ENCODE assay signal across 18 mouse cellular contexts in genomic region chr12:110077211-110077884, GRCm38 (mm10).
DNase-seq lines count a peak whose midpoint lies in the region; ATAC-seq and TF ChIP-seq lines count a peak whose summit lies in the region.
"Had no signal": no experiment of that assay in that cellular context is flagged by ENCODE, and none has a peak within 500 bp of the region (broad histone marks: within the 10 kb centered on the region; RNA-seq: fewer than 3 reads in every experiment).

No protein-coding gene starts in this region.

- no peak for DNase-seq in lung, embryonic 14.5 days
- DNase-seq in lung, adult 2 months = no peak
- peak; percentile 81 for DNase-seq in adrenal gland, postnatal 10 days
- peak; percentile 49 for DNase-seq in kidney, adult 9 months
- DNase-seq in ovary, postnatal 36 days (ENCODE audit: low spot score) = peak; percentile 22
- no peak for DNase-seq in thymus, adult 18-20 months
- no peak for DNase-seq in midbrain, embryonic 10.5 days (ENCODE audit: low spot score)
- DNase-seq: embryo, embryonic 11 days; midbrain, embryonic 14.5 days; right cerebral cortex, adult 18-20 months had no signal

- no peaks in the 10 kb centered on the region for H3K27me3 ChIP-seq in lung, embryonic 14.5 days (ENCODE audit: insufficient read depth, low read length)
- H3K27me3 ChIP-seq in midbrain, embryonic 10.5 days (ENCODE audit: low read depth, poor library complexity, severe bottlenecking) = no peaks in the 10 kb centered on the region
- no peaks in the 10 kb centered on the region for H3K27me3 ChIP-seq in heart, embryonic 12.5 days (replicated peaks)
- H3K27me3 ChIP-seq: liver, embryonic 12.5 days; neural tube, embryonic 12.5 days; Patski had no signal

- H3K36me3 ChIP-seq in lung, embryonic 14.5 days (ENCODE audit: insufficient read depth) = no peaks in the 10 kb centered on the region
- H3K36me3 ChIP-seq in midbrain, embryonic 10.5 days = no peaks in the 10 kb centered on the region
- no peaks in the 10 kb centered on the region for H3K36me3 ChIP-seq in heart, embryonic 12.5 days
- H3K36me3 ChIP-seq: heart, embryonic 10.5 days; liver, embryonic 12.5 days; neural tube, embryonic 12.5 days had no signal

- TF ChIP-seq POLR2A in lung, adult 2 months (IDR thresholded peaks at IDR 0.05; ENCODE audit: borderline replicate concordance, extremely low read depth, low read depth, low read length) = no peak

- no peak overlapping the region for H3K27ac ChIP-seq in lung, embryonic 14.5 days (ENCODE audit: low read depth)
- H3K27ac ChIP-seq in midbrain, embryonic 10.5 days (replicated peaks) = no peak overlapping the region
- no peak overlapping the region for H3K27ac ChIP-seq in heart, embryonic 12.5 days (ENCODE audit: poor library complexity, severe bottlenecking)
- H3K27ac ChIP-seq: heart, embryonic 10.5 days; left cerebral cortex, adult 2 months; liver, embryonic 12.5 days; neural tube, embryonic 12.5 days had no signal

- H3K9me3 ChIP-seq in lung, embryonic 14.5 days (ENCODE audit: low read depth, low read length) = no peaks in the 10 kb centered on the region
- H3K9me3 ChIP-seq in midbrain, embryonic 10.5 days (replicated peaks) = no peaks in the 10 kb centered on the region; the same call in 1 of the 2 replicates
- H3K9me3 ChIP-seq in heart, embryonic 12.5 days (replicated peaks) = peaks cover 3% of the 10 kb centered on the region; the same call in 1 of the 2 replicates
- H3K9me3 ChIP-seq: heart, embryonic 10.5 days; liver, embryonic 12.5 days; neural tube, embryonic 12.5 days had no signal

- no peak for TF ChIP-seq CTCF in lung, embryonic 14.5 days (IDR thresholded peaks at IDR 0.05; ENCODE audit: low read depth)
- TF ChIP-seq CTCF in lung, adult 2 months (IDR thresholded peaks at IDR 0.05; ENCODE audit: insufficient read depth, low read length) = no peak

- WGBS in lung, embryonic 14.5 days = 60% methylated on average over 6 of the region's 6 CpGs
- 58% methylated on average over 6 of the region's 6 CpGs for WGBS in lung, adult 2 months
- 84% methylated on average over 6 of the region's 6 CpGs for WGBS in midbrain, embryonic 10.5 days
- 58% methylated on average over 6 of the region's 6 CpGs for WGBS in heart, embryonic 12.5 days

- H3K4me2 ChIP-seq in lung, embryonic 14.5 days = no peak overlapping the region
- no peak overlapping the region for H3K4me2 ChIP-seq in heart, embryonic 12.5 days
- H3K4me2 ChIP-seq: liver, embryonic 12.5 days; neural tube, embryonic 12.5 days had no signal

- H3K9ac ChIP-seq in lung, embryonic 14.5 days = no peak overlapping the region
- no peak overlapping the region for H3K9ac ChIP-seq in heart, embryonic 12.5 days
- H3K9ac ChIP-seq: liver, embryonic 12.5 days; neural tube, embryonic 12.5 days had no signal

- 0 out of 2 replicates have a peak, but pooled peaks have one; percentile 22 for ATAC-seq in lung, embryonic 14.5 days (ENCODE audit: insufficient read depth)
- no peak for ATAC-seq in heart, embryonic 12.5 days (ENCODE audit: insufficient number of reproducible peaks, low FRiP score)
- ATAC-seq: intestine, postnatal 0 days; liver, embryonic 12.5 days; Patski had no signal

- H3K4me3 ChIP-seq in lung, embryonic 14.5 days (ENCODE audit: low read depth, low read length) = no peak overlapping the region
- H3K4me3 ChIP-seq in lung, adult 2 months (replicated peaks; ENCODE audit: extremely low read depth, low read depth, low read length) = no peak overlapping the region
- no peak overlapping the region for H3K4me3 ChIP-seq in midbrain, embryonic 10.5 days
- no peak overlapping the region for H3K4me3 ChIP-seq in heart, embryonic 12.5 days
- H3K4me3 ChIP-seq: erythroblast, embryonic 14.5 days; heart, embryonic 10.5 days; left cerebral cortex, adult 2 months; liver, embryonic 12.5 days; neural tube, embryonic 12.5 days had no signal

- H3K4me1 ChIP-seq in lung, embryonic 14.5 days (ENCODE audit: insufficient read depth) = 0 out of 2 replicates have a peak, but pooled peaks cover 3% of the 10 kb centered on the region
- H3K4me1 ChIP-seq in lung, adult 2 months (ENCODE audit: control insufficient read depth, insufficient read depth, low read length) = no peaks in the 10 kb centered on the region
- H3K4me1 ChIP-seq in midbrain, embryonic 10.5 days = peaks cover 8% of the 10 kb centered on the region; the same call in 1 of the 2 replicates
- peaks cover 3% of the 10 kb centered on the region; the same call in 1 of the 2 replicates for H3K4me1 ChIP-seq in heart, embryonic 12.5 days (replicated peaks)
- H3K4me1 ChIP-seq: heart, embryonic 10.5 days; liver, embryonic 12.5 days; neural tube, embryonic 12.5 days had no signal

Comparison
In these comparisons a context has a peak if more than half of its experiments do, and no peak if none do; other contexts are left out.
1. DNase-seq: peak in adrenal gland, postnatal 10 days (single experiment), kidney, adult 9 months (single experiment) and ovary, postnatal 36 days (single experiment); none in lung, embryonic 14.5 days (single experiment), lung, adult 2 months (single experiment), thymus, adult 18-20 months (0 of 2) and midbrain, embryonic 10.5 days (single experiment).